Mouse (Mus musculus) left cerebral cortex, adult 8-10 months (tissue): ENCODE data around the gene Parp11. TPM values are rescaled to one million over a fixed set of nuclear protein-coding genes. Genes with fewer than 3 reads are reported as not detected.
A peak's percentile ranks its signal among the peaks of the same experiment; 100 is the strongest.

Experiments used
- DNase-seq, 2 experiments: peaks; one replicate each; pipeline ENCODE4 v3.0.0; 2022; ENCODE audit warnings: low spot score in 2 of 2
- total RNA-seq, 4 experiments: library from RNA; stranded (reverse); gene quantifications; 2 replicates each; pipeline ENCODE4 v1.2.4; 2022

Parp11 gene
- total RNA-seq, 4 experiments from 2014 or later: 26.2 to 39.0 (median 35.6) TPM

- DNase-seq: no peak
Observed at GRCm38 (mm10) chr6:127447686-127448460, 1.2 kb downstream of the Parp11 start.

GRCm38 (mm10) chr6:127448869-127449268, 2.2 kb downstream of the Parp11 start:
- DNase-seq: no peak

GRCm38 (mm10) chr6:127449531-127450422, 3.1 kb downstream of the Parp11 start:
- DNase-seq: no peak

- DNase-seq: peak; percentile 91
Observed at GRCm38 (mm10) chr6:127453407-127454343, 7.0 kb downstream of the Parp11 start.

- no peak for DNase-seq
Observed at GRCm38 (mm10) chr6:127454344-127454707, 7.7 kb downstream of the Parp11 start.

GRCm38 (mm10) chr6:127454809-127455208, 8.2 kb downstream of the Parp11 start:
- DNase-seq: no peak

- no peak for DNase-seq
Observed at GRCm38 (mm10) chr6:127455440-127455839, 8.8 kb downstream of the Parp11 start.

GRCm38 (mm10) chr6:127456769-127457168, 10.1 kb downstream of the Parp11 start:
- DNase-seq: no peak

GRCm38 (mm10) chr6:127459776-127460175, 13.1 kb downstream of the Parp11 start:
- DNase-seq: no peak

- no peak for DNase-seq
Observed at GRCm38 (mm10) chr6:127461491-127461890, 14.9 kb downstream of the Parp11 start.

- no peak for DNase-seq
Observed at GRCm38 (mm10) chr6:127462251-127462650, 15.6 kb downstream of the Parp11 start.

GRCm38 (mm10) chr6:127463273-127464001, 16.8 kb downstream of the Parp11 start:
- DNase-seq: no peak

GRCm38 (mm10) chr6:127464523-127464922, 17.9 kb downstream of the Parp11 start:
- DNase-seq: no peak

- no peak for DNase-seq
Observed at GRCm38 (mm10) chr6:127466749-127467310, 20.2 kb downstream of the Parp11 start.

- no peak for DNase-seq
Observed at GRCm38 (mm10) chr6:127472078-127472477, 25.4 kb downstream of the Parp11 start.

- DNase-seq: no peak
Observed at GRCm38 (mm10) chr6:127473961-127474360, 27.3 kb downstream of the Parp11 start.

- DNase-seq: no peak
Observed at GRCm38 (mm10) chr6:127475231-127475630, 28.6 kb downstream of the Parp11 start.

GRCm38 (mm10) chr6:127491046-127491445, 44.4 kb downstream of the Parp11 start:
- no peak for DNase-seq

- DNase-seq: no peak
Observed at GRCm38 (mm10) chr6:127492561-127492960, 45.9 kb downstream of the Parp11 start.

GRCm38 (mm10) chr6:127493750-127494149, 47.1 kb downstream of the Parp11 start:
- no peak for DNase-seq
